Mouse (Mus musculus): Measurements from ENCODE around the gene Gli3.

- TF ChIP-seq POLR2A (IDR thresholded peaks at IDR 0.05; ENCODE audit: low read depth, low read length) (no peak), CTCF (IDR thresholded peaks at IDR 0.05; ENCODE audit: extremely low read depth, insufficient read depth, insufficient read length, insufficient replicate concordance) (no peak)
Observed at GRCm38 (mm10) chr13:15531568-15531967, 68.5 kb downstream of the Gli3 start.

All from spleen, adult 2 months (tissue).